In the genomic region with DNA sequence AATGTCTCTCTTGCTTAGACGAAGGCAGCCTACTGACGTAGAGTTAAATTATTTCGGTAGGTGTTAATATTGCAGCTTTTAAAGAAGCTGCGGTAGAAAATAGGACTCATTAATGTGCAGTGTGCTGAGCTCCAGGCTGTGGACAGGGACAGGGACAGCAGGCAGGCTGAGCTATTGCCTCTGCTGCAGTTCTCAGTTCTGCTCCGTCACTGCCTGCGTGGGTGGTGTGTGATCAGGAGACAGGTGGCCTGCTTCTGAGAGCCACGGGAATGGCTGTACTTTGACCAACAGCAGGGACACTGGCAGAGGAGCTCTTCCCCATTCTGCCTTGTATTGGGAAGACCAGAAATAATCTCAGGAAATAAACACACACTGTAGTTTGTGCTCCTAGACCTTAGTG, we compare ENCODE assay signal across 8 mouse cellular contexts. TPM values are rescaled to one million over a fixed set of nuclear protein-coding genes. Genes with fewer than 3 reads are reported as not detected.
DNase-seq lines count a peak whose midpoint lies in the region; ATAC-seq lines count a peak whose summit lies in the region.

No protein-coding gene starts in this region.

- no peak for ATAC-seq in granulocyte monocyte progenitor cell, adult 5-6 weeks (replicated peaks; ENCODE audit: poor library complexity, severe bottlenecking)

- DNase-seq in heart, postnatal 4 days, result peak; percentile 24
- no peak for DNase-seq in heart, postnatal 36 days
- peak; percentile 90 to 91 for DNase-seq in cerebellum, postnatal 25 days
- peak; percentile 47 for DNase-seq in layer of hippocampus, adult 9-10 months (ENCODE audit: low spot score)
- DNase-seq in right cerebral cortex, adult 18-20 months, result peak; percentile 91
- DNase-seq in c-Kit-positive CD71-positive TER-119-positive erythroid progenitor cells, embryonic 14.5 days (ENCODE audit: low spot score), result no peak
- no peak for DNase-seq in embryo, embryonic 10 days (ENCODE audit: low spot score)

- intact Hi-C loops in heart, postnatal 36 days (cut with DNase I), result no loop called here

RNA-seq across cellular contexts. Expression of a gene that starts 8.7 kb away (rescaled TPM):
- total RNA-seq in heart, postnatal 4 days (2021), result 100 to 1,000 TPM; 164 to 204 TPM
- 100 to 1,000 TPM; 109 TPM for total RNA-seq in heart, postnatal 36 days (2021)
- total RNA-seq in granulocyte monocyte progenitor cell, adult 5-6 weeks (2014; fragmentation: Nextera tagmentation), result not detected in 2 replicates
- total RNA-seq in granulocyte monocyte progenitor cell, adult 5-6 weeks (2017), result not detected in 2 replicates

Comparison
In these comparisons a context has a peak if more than half of its experiments do, and no peak if none do; other contexts are left out.
1. DNase-seq: peak in heart, postnatal 4 days (single experiment), cerebellum, postnatal 25 days (2 of 2), layer of hippocampus, adult 9-10 months (single experiment) and right cerebral cortex, adult 18-20 months (single experiment); none in heart, postnatal 36 days (0 of 2), c-Kit-positive CD71-positive TER-119-positive erythroid progenitor cells, embryonic 14.5 days (single experiment) and embryo, embryonic 10 days (single experiment).
2. RNA of a gene that starts 8.7 kb away (total RNA-seq): 164 to 204 TPM in heart, postnatal 4 days and 109 TPM in heart, postnatal 36 days; not detected in granulocyte monocyte progenitor cell, adult 5-6 weeks; every median in the first group is over 100 times any median in the second.